Mouse (Mus musculus) granulocyte monocyte progenitor cell, adult 5-6 weeks (primary cell): ENCODE results near the gene Snx11. TPM values are rescaled to one million over a fixed set of nuclear protein-coding genes. Genes with fewer than 3 reads are reported as not detected.

Experiments used
- ATAC-seq: replicated peaks from 2 replicates; pipeline ENCODE4 v1.8.0; 2016; ENCODE audit warnings: mild to moderate bottlenecking, moderate TSS enrichment, inconsistent platforms; ENCODE audit not compliant: poor library complexity, severe bottlenecking
- total RNA-seq, 2 experiments: library from RNA; stranded (forward) in 1 of 2; stranded (reverse) in 1 of 2; fragments of 200-712, 200-1000 nt in 1 of 2; fragments of >200 nt in 1 of 2; fragmentation: Nextera tagmentation in 1 of 2; gene quantifications; 2 replicates each; pipeline ENCODE4 v1.2.3; 2014 to 2017

Gene Snx11
- total RNA-seq, 2 experiments from 2014 or later, result 17.7 to 29.3 TPM

GRCm38 (mm10) chr11:96765645-96766044, 11.7 kb downstream of the Snx11 start:
- peak; percentile 94 for ATAC-seq

- ATAC-seq, result no peak
These were observed 12.6 kb downstream of the Snx11 start for GRCm38 (mm10) chr11:96764511-96765350.

- no peak for ATAC-seq
These were observed 14.5 kb downstream of the Snx11 start for GRCm38 (mm10) chr11:96762742-96763470.

- ATAC-seq, result no peak
These were observed 15.4 kb downstream of the Snx11 start for GRCm38 (mm10) chr11:96761984-96762383.

- ATAC-seq, result peak; percentile 87
These were observed 17.3 kb downstream of the Snx11 start for GRCm38 (mm10) chr11:96760042-96760441.

- ATAC-seq, result no peak
These were observed 19.0 kb downstream of the Snx11 start for GRCm38 (mm10) chr11:96758402-96758801.

GRCm38 (mm10) chr11:96757421-96757820, 19.9 kb downstream of the Snx11 start:
- ATAC-seq, result no peak

- no peak for ATAC-seq
These were observed 22.1 kb downstream of the Snx11 start for GRCm38 (mm10) chr11:96755298-96755697.

- ATAC-seq, result no peak
These were observed 29.8 kb downstream of the Snx11 start for GRCm38 (mm10) chr11:96747555-96747954.

- no peak for ATAC-seq
These were observed 30.7 kb downstream of the Snx11 start for GRCm38 (mm10) chr11:96746648-96747047.

- no peak for ATAC-seq
These were observed 33.5 kb downstream of the Snx11 start for GRCm38 (mm10) chr11:96743891-96744290.

GRCm38 (mm10) chr11:96743000-96743399, 34.4 kb downstream of the Snx11 start:
- ATAC-seq, result 0 out of 2 replicates have a peak, but pooled peaks have one; percentile 22

- no peak; the same call in 1 of the 2 replicates for ATAC-seq
These were observed 35.4 kb downstream of the Snx11 start for GRCm38 (mm10) chr11:96741995-96742394.

GRCm38 (mm10) chr11:96740796-96741195, 36.6 kb downstream of the Snx11 start:
- no peak for ATAC-seq

GRCm38 (mm10) chr11:96737673-96738471, 39.5 kb downstream of the Snx11 start:
- no peak for ATAC-seq

- ATAC-seq, result no peak
These were observed 41.0 kb downstream of the Snx11 start for GRCm38 (mm10) chr11:96736361-96736760.

- no peak; the same call in 1 of the 2 replicates for ATAC-seq
These were observed 41.5 kb downstream of the Snx11 start for GRCm38 (mm10) chr11:96735908-96736307.

- no peak for ATAC-seq
These were observed 44.7 kb downstream of the Snx11 start for GRCm38 (mm10) chr11:96732657-96733056.

- no peak for ATAC-seq
These were observed 47.0 kb downstream of the Snx11 start for GRCm38 (mm10) chr11:96730327-96730726.

GRCm38 (mm10) chr11:96729462-96729861, 47.9 kb downstream of the Snx11 start:
- ATAC-seq, result no peak

GRCm38 (mm10) chr11:96728577-96728976, 48.8 kb downstream of the Snx11 start:
- no peak for ATAC-seq
